Mouse (Mus musculus) heart, postnatal 10 days (tissue): Measurements from ENCODE around the gene Got1. TPM values are rescaled to one million over a fixed set of nuclear protein-coding genes. Genes with fewer than 3 reads are reported as not detected.
"Not testable (repeated sequence)": the region's sequence is repeated elsewhere in the genome, so short reads cannot be mapped to it uniquely, and the experiment has no call there.

Source experiments
- DNase-seq, 2 experiments: peaks; one replicate each; pipeline ENCODE4 v3.0.0; 2021
- intact Hi-C: fragments of 180-260 bp; cut with DNase I; formaldehyde crosslinking; loops from one replicate; pipeline ENCODE4 v1.15.1; 2025
- total RNA-seq, 2 experiments: library from RNA; stranded (reverse); gene quantifications; 2 replicates each; pipeline ENCODE4 v1.2.3; 2021

Got1 gene
- total RNA-seq, 2 experiments from 2014 or later = 438 to 489 TPM

GRCm38 (mm10) chr19:43493878-43494277 is 30.5 kb downstream of the Got1 start:
- intact Hi-C loops = loop anchor here (2.0 kb wide), 1 partner anchor 131 kb away; no protein-coding TSS in a partner anchor
- DNase-seq = no peak

DNA sequence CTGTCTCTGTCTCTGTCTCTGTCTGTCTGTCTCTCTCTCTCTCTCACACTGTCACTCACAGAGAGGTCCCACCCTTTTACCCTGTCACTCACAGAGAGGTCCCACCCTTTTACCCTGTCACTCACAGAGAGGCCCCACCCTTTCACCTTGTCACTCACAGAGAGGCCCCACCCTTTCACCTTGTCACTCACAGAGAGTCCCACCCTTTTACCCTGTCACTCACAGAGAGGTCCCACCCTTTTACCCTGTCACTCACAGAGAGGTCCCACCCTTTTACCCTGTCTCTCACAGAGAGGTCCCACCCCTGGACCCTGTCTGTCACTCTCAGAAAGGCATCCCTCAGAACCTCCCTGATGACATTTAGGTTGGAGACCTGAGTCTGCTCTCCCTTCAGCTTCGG is 31.1 kb downstream of the Got1 start:
- intact Hi-C loops, DNase-seq: not testable (repeated sequence)

GRCm38 (mm10) chr19:43487429-43487828 is 37.0 kb downstream of the Got1 start:
- peak; percentile 55 to 69 for DNase-seq

GRCm38 (mm10) chr19:43480512-43480911 is 43.9 kb downstream of the Got1 start:
- intact Hi-C loops = no loop called here

More at GRCm38 (mm10) chr19:43487429-43487828, 37.0 kb downstream of the Got1 start:
- intact Hi-C loops = no loop called here

DNA sequence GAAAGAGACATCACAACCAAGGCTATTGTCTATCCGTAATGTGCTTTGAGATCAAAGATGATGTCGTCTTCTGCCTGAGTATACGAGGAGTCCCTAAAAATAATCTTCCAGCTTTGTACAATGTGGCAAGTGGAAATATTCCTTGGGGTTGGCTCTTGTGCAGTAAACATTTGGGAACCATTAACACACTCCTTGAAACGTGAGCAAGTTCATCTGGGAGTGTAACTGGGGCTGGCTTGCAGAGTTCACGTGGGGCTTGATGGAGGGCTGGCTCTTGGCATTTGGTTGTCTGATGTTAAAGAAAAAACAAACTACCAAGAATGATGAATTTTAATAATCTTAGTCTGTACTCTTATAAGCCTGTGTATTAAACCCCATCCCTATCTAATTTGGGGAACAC is 45.0 kb downstream of the Got1 start:
- intact Hi-C loops = loop anchor here (5.0 kb wide), 2 partner anchors 452 to 682 kb away; no protein-coding TSS in a partner anchor
- no peak for DNase-seq

More at GRCm38 (mm10) chr19:43480512-43480911, 43.9 kb downstream of the Got1 start:
- no peak for DNase-seq

DNA sequence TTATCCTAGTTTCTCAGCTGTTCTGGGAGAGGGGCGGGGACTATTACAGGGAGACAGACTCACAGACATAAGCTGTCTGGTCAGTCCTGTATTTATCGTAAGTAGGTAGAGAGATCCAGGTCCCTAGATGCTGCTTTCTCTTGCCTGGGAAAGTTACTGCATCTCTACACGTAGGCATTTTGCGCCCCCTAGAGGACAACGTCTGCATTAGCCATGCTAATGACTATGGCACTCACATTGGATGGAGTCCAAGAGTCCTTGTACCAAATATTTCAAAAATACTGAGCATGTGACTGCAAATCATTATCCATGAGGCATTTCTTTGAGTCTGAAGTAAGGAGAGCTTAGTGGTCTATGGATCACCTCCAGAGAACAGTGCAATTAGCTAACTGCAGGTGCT is 45.5 kb downstream of the Got1 start:
- intact Hi-C loops = loop anchor here (5.0 kb wide), 2 partner anchors 452 to 682 kb away; no protein-coding TSS in a partner anchor
- peak; percentile 48 to 74 for DNase-seq

- intact Hi-C loops = loop anchor here (5.0 kb wide), 2 partner anchors 450 to 680 kb away; no protein-coding TSS in a partner anchor
These were observed 47.0 kb downstream of the Got1 start for GRCm38 (mm10) chr19:43477436-43477835.

GRCm38 (mm10) chr19:43476063-43476462 is 48.3 kb downstream of the Got1 start:
- intact Hi-C loops = loop anchor here (5.0 kb wide), 2 partner anchors 449 to 679 kb away; no protein-coding TSS in a partner anchor
- no peak for DNase-seq

More at GRCm38 (mm10) chr19:43477436-43477835, 47.0 kb downstream of the Got1 start:
- no peak for DNase-seq

GRCm38 (mm10) chr19:43475642-43476041 is 48.8 kb downstream of the Got1 start:
- intact Hi-C loops = loop anchor here (5.0 kb wide), 2 partner anchors 448 to 678 kb away; no protein-coding TSS in a partner anchor
- peak; percentile 24 to 27 for DNase-seq

- intact Hi-C loops = no loop called here
- no peak for DNase-seq
These were observed 51.6 kb downstream of the Got1 start for GRCm38 (mm10) chr19:43472781-43473180.

DNA sequence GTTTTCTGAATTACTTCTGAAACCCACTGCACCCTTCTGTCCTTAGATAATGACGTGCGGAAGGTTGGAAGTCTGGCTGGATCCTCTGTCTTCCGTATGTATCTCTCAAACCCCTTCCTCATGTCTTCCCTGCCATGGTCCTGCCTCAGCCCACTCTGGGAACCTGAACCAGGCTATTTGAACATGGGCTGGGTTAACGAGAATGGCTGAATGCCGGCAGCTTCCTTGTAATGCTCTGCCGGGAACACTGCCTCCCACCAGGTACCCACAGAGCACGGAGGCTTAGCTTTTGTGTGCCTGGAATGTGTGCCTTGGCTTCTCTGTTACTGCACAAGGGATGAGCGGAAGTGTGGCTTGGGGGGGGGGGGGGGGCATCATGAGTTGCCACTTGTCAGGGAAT is 52.1 kb downstream of the Got1 start:
- DNase-seq = no peak
- intact Hi-C loops = no loop called here

DNA sequence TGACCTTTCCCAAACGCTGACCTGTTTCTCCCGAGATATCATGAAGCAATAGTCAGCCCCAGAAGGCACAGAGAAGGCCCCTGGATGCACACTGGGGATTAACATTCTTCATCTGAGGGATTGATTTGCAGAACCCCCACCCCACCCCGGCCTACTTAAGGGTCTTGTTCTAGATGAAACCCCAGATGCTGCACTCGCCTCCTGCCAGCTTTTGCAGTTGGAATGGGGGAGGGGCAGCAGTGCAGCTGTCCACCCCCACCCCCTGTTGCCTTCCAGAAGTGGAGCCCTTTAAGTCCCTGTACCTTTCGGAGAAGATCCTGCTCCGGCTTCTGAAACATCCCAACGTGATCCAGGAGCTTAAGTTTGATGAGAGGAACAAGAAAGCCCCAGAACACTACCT is 55.1 kb downstream of the Got1 start:
- intact Hi-C loops = no loop called here
- DNase-seq = no peak

DNA sequence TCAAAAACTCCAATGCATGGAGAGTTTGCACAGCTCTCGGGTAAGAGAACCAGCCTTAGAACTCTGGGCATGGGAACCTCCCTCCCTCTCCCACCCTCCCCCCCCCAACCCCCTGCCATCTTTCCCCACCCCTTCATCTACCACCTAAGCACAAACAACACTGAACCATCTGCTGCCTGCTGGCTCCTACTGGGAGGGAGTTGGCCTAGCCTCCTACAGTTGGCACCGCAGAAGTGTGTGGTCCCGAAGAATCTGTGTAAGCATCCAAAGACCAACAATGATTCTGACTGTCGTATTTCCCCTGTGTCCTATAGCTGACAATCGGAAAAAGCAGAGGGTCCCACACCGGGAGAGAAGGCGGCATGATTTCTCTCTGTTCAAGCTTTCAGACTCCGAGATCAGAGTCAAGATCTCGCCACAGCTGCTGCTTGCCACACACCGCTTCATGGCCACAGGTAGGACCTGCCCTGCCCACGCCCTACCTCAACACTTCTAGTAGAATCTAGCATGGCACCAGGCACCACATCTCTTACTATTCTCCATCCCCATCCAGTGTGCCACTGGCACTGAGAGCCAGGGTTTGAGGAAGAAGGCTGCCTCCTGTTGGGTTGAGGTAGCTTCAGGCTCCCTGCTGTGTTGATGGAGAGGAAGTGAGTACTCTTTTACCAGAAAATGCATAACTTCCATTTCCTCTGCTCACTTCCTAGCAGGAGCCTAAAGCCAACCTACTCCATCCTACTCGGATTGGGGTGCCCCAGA is 56.3 kb downstream of the Got1 start:
- intact Hi-C loops = no loop called here

GRCm38 (mm10) chr19:43465601-43466255 is 58.7 kb downstream of the Got1 start:
- no peak for DNase-seq
- intact Hi-C loops = no loop called here

More for the DNA sequence above, 56.3 kb downstream of the Got1 start:
- no peak for DNase-seq

DNA sequence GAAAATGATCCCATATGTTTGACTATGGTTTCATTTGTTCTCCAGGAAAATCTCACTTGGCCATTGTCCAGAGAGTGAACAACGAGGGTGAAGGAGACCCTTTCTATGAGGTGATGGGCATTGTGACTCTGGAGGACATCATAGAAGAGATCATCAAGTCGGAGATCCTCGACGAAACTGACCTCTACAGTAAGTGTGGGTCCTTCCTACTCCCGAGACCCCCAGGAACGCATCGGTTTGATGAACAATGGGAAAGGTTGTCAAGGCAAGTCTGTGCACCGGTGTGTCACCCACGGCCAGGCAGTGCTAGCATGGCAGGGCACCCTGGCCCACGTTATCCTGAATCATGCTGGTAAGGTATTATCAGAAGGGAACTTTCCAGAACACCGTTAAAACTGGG is 59.3 kb downstream of the Got1 start:
- DNase-seq = no peak
- intact Hi-C loops = no loop called here

- DNase-seq = no peak
- intact Hi-C loops = no loop called here
These were observed 60.1 kb downstream of the Got1 start for GRCm38 (mm10) chr19:43464294-43464687.

DNA sequence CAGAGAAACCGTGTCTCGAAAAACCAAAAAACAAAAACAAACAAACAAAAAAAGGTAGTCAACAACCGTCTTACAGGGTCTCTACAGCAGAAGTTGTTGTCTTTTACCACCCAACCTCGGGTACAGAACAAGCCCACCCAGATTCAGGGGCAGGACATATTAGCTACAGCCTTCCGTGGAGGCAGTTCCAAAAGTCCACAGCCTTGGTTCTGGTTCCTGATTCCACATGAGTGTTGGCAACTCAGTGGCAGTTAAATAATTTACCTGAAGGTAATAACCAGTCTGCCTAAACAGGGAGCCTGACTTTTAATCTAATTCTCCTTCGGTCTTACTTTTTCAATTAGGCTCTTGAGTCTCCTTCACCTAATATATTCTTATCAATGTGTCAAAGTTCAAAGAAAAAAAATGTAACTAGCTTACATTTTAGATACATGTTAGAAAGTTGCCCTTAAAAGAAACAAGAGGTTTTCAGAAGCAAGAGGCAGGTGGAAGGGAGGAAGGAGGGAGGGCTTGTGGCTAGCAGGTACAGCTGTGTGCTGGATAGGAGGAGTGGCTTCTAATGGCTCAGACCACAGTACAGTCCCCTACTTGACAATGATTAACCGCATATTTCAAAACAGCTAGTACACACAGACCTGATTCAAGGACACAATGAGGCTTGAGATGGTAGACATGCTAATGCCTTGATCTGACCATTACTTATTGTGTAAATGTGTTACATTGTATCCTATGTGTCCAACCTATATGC is 60.7 kb downstream of the Got1 start:
- no peak for DNase-seq
- intact Hi-C loops = no loop called here

DNA sequence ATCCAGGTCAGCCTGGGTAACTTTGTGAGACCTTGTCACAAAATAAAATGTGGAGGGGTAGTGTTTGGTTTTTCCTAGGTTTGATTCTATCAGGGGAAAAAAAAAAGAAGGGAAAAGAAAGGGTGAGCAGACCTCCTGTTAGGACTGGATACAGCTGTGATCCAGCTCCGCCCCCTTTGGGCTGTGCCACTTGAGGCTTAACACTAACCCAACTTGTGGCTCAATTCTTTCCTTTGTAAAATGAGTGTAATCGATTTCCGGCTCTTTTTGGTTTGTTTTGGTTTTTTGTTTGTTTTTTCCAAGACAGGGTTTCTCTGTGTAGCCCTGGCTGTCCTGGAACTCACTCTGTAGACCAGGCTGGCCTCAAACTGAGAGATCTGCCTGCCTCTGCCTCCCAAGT is 62.3 kb downstream of the Got1 start:
- DNase-seq = no peak
- intact Hi-C loops = no loop called here

DNA sequence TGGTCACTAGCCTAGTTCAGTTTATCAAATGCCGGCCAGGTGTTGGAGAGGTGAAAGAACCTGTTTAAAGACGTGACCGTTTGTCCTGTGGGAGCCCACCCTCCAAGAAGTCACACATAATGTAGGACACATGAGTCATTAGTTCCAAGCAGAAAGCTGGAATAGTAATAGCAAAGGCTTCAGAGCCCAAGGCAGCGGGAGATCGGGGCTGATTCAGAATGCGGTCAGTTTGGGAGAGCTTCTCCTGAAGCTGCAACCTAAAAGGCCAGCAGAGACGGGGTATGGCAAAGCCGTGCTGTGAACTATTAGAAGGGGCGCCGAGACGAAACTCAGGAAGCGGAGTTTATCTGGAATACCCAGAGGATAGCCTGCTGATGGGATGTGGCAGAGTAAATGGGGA is 63.9 kb downstream of the Got1 start:
- intact Hi-C loops = no loop called here

DNA sequence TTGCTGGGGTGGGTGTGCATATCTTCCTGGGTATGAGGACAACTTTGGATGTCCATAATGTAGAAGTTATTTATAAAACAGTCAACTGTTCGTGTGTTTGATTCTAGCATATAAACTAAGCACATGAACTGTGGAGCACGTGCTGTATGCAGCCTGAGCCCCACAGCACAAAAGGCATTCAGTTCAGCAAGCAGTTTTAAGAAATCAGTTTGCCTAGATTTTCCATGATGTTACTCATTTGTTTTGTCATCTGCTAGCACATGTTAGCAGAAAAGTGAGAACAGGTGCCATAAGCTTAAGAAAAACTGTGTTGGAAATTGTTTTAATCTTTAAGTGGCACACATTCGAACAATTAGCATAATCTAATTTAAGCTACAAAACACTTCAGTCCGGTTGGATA is 64.5 kb downstream of the Got1 start:
- intact Hi-C loops = no loop called here
- no peak for DNase-seq

More for the DNA sequence above, 63.9 kb downstream of the Got1 start:
- no peak for DNase-seq

DNA sequence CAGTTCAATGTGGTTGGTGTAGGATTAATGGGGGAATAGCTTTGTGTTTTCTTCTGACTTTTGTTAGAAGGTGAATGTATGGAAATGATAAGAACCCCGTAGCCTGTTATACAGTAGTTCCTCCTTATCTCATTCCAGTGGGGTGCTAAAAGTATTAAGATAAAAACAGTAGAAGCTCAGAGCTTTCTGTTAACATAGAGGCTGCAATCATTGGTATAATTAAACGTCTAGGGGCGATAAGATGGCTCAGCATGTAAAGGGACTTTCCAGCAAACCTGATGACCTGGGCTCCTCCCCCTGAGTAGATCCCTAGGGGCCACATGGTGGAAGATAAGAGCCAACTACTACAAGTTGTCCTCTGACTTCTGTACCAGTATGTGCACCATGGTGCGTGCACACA is 71.4 kb downstream of the Got1 start:
- intact Hi-C loops = no loop called here
- DNase-seq = no peak
